Mouse (Mus musculus) NIH3T3 (cell line): ENCODE data around the gene Myzap.

ENCODE experiments used
- DNase-seq: peaks from one replicate; pipeline ENCODE4 v3.0.0-alpha.2; 2012; ENCODE audit warnings: low read depth

Myzap gene

DNA sequence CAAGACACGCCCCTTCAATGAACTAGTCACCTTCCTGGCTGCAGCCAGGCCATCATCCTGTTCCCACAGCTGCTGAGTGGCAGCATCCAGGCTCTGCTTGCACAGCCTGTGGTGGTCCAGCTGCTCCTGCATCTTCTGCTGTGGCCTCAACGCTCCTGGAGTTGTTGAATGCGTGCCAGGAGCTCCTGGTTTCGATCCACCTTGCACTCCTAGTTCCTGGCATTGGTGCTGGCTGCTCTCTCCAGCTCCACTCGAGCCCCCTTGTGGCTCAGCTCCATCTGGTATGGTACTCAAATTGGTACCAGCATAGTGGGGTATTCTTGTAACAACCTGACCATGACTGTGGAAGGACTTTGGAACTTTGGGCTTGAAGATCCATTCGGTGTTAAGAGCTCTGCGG is 7.7 kb upstream of the Myzap start:
- DNase-seq: no peak

DNA sequence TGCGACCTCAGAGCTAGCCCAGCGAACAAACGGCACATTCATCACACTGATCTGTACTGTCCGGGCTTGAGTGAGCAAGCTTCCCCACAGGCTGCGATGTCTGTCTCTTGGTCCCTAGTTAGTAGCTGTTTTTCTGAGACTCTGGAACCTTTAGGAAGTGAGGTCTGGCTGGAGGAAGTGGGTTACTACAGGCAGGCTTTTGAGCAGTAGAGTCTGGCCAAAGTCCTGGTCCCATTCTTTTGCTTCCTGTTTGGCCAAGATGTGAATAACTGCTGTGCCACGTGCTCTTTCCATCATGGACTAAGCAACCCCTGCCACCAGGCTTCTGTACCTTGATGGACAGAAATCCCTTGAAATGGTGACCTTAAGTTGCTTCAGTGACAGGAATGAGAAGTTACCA is 4.7 kb upstream of the Myzap start:
- no peak for DNase-seq

DNA sequence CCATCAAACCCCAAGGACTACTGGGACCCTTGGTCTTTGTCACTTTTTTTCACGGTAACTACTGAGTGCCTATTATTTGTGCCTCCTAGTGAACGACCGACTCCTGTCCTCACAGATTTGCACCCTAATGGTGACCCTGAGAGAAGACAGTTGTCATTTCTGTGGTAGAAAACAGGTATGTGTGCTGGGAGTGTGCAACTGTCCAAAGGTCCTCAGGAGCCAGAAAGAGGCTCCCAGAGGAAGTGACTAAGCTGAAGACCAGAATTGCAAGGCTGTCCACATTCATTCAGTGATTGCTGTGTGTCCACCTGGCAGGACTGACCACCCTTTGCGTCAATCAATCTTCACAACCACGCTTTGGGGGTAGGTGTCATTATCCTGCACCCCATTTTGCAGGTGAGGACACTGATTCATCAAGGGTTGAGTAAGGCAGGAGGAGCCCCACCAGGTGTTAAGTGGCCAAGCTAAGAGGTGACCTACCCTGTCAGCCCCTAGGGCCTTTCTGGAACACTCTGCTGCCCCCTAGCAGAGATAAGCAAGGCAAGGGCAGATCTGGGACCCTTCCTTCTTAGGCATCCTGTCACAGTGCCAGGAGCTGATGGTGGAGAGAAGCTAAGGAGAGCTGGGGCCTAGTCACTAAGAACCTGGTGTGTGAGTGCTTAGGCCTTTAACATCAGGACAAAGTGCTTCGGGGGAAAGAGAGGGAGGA is 571 bp upstream of the Myzap start:
- DNase-seq: no peak

DNA sequence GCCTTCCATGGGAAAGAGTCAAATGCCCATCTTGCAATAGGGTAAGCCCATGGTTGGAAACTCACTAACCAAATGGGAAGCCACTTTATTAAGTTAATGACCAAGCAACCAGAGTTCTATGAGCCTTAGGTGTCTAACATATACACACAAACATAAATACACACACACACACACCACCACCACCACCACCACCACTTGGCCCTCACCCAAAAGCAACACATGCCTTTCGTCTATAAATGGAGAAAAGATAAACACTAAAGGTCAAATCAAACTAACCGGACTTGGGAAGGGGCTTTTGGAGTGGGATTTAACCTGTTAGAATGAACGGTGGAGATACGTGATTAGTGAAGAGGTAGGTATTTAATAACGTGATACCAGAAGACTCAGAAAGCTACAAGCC is 1.1 kb downstream of the Myzap start:
- no peak for DNase-seq

DNA sequence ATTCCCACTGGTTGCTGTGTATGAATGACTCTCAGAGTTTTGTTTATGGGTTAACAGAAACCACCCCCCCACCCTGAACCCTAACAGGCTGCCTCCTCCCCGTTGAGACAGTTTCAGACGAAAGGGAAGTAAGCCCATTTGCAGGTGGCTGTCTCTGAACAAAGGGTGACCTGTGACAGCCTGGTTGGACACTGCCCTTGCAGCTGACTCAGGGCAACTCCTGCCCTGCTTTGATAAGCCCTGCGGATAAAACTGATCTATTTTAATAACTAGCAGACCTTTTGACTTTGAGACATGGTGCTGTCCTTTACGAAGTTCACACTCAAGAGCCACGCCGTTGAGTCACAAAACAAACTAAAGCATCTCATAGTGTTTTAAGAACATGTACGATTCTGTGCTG is 2.4 kb downstream of the Myzap start:
- no peak for DNase-seq

DNA sequence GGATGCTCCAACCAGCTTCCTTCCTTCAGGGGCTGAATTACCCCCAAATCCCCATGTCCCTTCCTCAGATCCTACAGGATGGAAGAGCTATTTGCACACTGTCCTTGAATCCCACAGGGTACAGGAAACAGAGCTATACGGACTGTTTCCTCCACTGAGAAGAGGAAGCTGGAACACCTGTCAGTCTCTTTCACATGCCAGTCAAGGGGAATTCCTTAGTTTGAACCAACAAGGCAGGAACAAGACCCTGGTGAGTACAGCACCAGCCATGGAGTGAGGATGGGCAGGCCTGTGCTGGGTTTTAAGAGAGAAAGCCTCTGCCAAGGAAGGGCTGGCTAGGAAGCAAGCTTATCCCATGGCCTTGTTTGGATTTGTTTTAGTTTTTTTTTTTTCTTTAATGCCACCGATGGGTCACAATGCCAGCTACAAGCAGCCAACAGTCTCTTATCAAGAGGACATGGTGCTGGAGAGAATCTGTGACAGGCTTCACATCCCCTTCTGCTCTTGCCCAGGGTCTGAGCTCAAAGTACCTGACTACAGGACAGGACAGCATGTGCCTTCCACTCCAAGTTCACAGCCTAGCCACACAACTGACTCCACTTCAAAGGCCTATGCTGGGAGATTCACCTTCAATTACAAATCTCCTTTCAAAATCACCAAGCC is 3.1 kb downstream of the Myzap start:
- DNase-seq: no peak

DNA sequence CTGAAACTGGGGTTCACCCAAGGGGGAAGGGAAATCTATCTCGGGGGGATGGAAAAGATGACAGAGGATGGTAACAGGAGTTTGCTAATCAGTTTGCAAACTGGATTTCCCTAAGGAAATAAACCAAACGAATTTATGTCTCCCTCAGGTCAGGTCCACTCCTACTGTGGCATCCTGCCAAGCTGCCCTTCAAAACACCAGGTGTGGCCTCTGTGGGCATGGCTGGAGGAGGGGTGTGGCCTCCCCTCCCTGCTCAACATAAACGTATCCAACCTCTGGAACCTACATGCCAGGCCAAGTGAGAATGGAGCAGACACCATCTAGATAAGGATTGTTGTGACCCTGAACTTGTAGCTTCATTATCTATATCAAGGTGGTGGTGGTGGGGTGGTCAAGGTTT is 5.8 kb downstream of the Myzap start:
- no peak for DNase-seq

DNA sequence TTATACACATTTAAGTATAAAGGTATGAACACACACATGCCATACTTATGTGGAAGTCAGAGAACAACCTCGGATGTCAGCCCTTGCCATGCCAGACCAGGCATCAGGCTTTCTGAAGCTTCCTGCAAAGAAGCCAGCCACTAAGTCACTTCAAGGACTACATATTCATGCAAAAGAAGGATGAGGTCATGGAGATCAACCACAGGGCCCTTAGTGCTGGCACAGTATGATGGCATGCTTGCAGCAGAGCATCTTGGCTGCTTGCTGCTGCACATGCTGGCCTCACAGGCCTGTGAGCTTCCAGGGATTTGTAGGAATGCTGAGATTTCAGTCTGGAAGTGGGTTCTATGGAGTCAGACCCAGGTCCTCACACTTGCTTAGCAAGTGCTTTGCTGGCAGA is 9.4 kb downstream of the Myzap start:
- no peak for DNase-seq

DNA sequence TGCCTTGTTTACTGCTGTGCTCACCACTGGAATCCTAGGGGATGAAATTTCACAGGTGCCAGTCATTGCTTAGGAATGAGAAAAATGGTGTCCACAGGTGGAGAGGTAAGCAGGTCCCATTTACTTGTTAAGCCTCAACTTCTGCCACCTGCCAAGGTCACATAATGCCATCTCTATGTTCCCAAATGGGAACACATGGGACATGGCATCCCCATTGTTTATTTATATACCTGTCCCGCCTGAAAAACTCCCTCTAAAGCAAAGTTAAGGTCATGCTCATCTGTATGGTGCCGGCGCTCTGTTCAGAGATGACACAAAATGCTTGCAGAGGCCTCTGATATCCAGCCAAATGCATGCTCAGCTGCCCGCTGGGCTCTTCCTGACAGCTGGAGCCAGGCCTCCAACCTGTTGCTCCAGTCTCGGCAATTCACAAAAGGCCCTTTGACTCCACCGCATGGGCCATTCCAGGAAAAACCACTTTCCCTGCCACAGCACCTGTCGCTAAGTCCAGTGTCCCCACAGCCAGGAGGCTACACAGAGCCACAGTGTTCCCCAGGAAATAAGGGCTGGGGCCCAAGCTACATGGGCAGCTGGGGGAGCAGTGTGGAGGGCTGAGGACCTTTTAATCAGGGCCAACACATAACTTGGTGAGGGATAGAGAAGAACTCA is 13.1 kb downstream of the Myzap start:
- no peak for DNase-seq

DNA sequence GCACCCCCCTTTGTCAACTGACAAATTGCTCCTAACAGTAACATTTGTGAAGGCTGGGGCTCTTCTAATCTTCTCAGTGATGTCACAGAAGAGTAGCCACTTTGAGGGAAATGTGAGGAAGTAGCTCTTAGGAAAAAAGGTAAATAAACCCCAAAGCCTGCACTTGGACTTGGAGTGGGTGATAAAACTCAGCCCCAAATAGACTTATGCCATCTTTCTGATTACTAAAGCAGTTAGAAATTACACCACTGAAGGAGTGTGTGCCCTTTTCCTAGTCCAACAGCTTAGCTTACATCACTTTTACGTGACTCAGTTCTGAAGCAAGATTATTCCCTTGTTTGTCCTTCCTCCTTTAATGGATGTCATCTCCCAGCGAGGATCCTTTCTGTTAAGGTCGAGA is 17.7 kb downstream of the Myzap start:
- DNase-seq: no peak

DNA sequence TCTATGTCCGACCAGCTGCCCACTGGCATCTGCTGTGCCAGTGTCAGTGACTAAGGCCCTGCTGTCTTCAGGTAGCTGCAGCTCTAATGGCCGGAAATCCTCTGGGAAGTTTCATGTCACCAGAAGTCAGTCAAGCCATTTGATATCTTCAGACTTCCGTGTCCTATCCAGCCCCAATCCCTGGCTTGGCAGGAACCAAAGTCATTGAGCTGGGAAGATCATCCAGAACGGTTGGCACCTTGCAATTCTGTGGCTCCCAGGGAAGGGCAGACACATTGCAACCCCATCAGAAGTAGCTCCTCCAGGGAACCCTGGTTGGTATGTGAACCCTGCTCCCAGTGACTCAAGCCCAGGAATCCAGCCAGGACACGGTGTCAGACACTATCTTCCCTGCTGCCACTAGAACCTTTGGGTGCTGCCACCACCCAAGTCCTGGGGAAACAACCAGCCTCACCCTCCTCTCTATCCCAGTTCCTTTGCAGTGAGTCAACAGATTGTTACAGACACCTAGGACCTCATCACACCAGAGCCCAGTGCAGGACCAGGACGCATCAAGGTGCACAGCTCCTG is 18.3 kb downstream of the Myzap start:
- no peak for DNase-seq

DNA sequence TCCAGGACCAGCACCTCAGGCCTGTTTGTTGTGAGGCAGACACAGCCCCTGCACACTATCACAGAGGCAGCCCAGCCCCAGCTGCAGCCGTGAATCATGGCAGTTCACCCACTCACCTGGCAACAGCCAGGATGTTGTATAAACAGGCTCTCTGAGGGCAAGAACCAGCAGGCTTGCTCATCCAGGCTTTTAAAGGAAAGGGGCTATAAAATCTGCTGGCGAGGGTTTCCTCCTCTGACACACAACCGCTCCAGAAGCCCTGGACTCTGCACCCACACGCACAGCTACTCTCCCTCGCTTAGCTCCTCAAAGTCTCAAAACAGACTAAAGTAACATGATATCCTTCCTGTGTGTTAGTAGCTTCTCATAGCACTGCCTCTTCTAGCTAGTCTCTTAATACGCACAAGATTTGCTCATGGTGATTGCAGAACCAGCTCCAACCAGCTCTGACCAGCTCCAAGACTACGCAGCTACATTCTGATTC is 21.0 kb downstream of the Myzap start:
- peak; percentile 53 for DNase-seq

DNA sequence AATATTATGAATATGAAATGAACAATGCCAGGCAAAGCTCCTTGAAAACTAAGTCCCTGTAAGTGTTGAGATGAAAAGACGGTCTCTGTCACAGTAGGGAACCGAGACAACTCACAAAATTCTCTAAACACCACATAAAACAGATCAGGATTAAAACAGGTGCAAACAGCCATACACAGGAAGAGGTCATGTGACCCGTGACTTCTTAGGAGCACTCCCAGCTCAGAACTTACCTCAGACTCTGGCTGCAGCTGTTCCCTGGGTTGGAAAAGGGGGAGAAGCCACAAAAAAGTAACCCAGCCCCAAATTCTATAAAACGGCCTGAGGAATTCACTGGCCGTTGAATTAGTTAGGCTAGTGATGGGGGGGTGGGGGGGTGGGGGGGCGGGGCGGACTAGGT is 22.0 kb downstream of the Myzap start:
- DNase-seq: no peak

DNA sequence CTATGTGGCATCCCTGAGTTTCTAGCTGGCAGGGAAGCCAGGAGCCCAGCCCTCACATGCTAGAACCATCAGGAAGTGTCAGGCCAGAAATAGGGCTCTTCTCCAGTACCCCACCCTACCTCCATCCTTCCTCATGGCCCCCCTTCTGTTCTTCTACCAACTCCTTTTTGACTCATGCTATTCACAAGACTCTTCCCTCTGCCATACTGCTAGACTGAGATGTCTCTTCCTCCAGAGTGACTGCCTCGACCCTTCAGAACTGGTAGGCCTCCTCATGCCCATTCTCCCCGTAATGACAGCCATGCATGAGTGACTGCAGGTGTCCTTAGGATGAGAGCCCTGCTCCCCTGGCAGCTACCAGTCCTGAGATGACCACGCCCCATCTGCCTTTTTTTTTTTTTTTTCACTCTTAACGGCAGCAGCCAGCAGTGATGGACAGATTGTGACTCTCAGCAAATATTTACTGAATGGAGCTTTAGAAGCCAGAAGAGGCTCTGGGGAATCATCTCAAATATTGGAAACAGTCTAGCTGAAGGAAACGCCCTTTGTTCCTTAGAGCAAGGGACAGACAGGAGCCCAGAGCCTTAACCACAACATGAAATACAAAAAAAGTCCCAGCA is 23.7 kb downstream of the Myzap start:
- no peak for DNase-seq

DNA sequence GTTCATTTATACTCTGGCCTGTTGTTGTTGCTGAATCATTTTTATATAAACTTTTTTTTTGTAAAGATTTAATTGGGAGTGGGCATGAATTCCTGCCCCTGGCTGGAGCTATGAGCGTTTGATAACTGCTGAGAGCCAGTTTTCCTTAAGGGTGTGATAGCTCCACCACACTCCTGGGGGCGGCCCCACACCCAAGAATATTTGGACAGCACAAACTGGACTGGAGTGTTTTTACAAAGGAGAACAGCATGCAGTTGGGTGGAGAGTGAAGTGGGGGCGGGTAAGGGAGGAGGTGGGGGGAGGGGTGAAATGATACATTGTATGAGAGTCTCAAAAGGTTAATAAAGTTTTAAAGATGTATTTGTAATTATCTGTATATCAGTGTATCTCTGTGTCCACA is 24.8 kb downstream of the Myzap start:
- no peak for DNase-seq

DNA sequence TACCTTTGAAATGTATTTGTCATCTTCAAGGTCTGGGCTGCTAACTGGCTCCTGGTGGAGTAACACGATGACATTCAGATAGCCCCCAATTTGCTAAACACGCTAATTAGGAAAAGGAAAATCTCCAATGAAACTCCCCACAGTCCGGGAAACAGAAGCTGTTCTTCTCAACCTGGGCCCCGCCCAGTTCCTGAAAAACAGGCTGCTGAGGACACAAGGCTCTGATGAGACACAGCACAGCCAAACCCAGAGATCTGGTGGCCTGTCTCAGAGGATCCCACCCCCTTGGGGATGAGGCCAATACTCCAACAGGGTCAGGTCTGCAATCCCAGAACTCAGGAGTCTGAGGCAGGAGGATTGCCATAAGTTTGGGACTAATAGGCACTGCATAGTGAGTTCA is 25.4 kb downstream of the Myzap start:
- no peak for DNase-seq

DNA sequence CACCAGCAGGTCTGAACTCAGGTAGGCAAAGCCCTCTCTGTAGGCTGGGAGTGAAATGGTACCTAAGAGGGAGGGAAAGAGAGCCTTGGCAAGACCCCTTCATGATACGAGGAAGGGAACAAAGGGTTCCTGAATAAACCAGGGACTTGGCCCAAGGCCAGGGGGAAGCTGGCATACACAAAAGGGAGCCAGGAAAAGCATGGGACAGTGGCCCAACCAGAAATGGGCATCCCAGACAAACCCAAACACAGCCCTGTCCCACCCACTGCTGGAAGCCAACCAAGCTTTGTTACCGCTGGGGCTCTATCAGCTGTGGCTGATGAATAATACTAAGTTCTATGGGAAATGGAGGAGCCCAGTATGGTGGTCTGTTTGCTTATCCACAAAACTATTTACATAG is 34.4 kb downstream of the Myzap start:
- no peak for DNase-seq

DNA sequence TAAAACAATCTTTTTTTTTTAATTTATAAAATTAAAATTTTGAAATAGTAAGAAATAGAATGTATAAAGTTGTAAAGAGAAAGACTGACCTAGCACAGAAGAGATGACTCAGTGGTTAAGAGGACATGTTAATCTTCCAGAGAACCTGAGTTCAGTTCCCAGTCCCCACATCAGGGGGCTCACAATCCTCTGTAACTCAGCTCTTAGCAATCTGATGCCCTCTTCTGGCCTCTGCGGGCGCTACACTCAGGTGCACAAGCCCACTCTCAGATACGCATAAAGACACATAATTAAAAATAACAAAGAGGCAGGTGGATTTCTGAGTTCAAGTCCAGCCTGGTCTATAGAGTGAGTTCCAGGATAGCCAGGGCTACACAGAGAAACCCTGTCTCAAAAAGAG is 38.2 kb downstream of the Myzap start:
- DNase-seq: no peak

DNA sequence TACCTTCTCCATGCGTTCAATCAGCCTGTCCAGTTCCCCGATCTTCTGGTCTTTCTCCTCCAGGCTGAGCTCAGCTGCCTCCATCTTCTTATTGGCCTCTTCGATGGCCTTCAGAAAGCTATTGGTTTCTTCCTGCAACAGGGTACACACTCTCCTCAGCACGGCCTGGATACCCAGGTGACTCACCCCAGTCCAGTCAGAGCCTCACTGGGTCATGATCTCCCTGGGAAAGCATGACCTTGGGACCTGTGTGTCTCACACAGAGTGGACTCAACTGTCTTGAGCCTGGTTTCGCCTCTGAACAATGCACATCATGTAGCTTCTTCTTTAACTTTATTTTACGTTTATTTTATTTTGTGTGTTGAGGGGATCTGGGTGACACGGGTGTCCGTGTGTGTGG is 42.0 kb downstream of the Myzap start:
- no peak for DNase-seq

DNA sequence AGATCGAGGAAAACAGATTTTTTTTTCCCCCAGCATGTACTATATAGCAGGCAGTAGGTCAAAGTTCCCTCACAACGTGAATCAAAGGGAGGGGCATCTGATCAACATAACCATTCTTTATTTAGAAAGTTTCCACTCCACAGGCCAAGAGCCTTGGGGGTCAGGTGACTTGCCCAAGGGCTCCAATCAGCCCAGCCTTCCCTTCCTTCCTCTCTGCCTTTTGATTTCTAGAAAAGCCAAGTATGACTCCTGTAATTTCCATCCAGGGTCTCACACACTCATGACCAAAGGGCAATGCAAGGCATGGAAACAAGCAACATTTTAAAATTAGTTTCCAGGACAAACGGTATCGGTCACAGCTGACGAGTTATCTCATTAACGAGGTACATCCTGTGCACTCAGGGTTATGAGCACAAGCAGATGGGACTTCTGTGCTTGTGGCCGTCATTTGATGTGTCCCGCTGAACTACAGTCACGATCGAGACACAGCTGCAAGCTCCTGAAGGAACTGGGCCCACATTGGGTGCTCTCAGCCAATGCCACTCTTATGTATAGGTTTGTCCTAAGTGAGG is 44.4 kb downstream of the Myzap start:
- no peak for DNase-seq

DNA sequence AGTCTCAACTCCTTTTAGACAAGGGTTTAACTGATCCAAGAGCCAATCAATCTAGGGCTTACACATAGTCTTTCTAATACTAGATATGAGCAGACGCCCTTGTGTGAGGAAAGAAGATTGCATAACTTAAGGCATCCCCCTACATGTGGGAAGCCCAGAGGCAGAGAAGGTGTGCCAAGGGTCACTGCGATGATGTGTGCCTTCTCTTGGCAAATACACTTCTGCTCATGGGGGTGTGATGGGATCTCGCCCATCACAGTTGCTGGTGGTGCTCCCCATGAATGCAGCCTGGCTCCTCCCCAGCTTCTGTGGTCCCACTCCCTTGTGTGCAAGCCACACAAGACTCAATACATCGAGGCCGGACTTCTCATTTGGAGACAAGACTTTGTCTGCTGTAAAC is 47.3 kb downstream of the Myzap start:
- DNase-seq: peak; percentile 6
